Mouse (Mus musculus): ENCODE measurements around the gene Bmp6. TPM values are rescaled to one million over a fixed set of nuclear protein-coding genes. Genes with fewer than 3 reads are reported as not detected.

The Bmp6 gene
- total and polyA plus RNA-seq, 3 experiments = 0.05 TPM; not detected in 2

DNA sequence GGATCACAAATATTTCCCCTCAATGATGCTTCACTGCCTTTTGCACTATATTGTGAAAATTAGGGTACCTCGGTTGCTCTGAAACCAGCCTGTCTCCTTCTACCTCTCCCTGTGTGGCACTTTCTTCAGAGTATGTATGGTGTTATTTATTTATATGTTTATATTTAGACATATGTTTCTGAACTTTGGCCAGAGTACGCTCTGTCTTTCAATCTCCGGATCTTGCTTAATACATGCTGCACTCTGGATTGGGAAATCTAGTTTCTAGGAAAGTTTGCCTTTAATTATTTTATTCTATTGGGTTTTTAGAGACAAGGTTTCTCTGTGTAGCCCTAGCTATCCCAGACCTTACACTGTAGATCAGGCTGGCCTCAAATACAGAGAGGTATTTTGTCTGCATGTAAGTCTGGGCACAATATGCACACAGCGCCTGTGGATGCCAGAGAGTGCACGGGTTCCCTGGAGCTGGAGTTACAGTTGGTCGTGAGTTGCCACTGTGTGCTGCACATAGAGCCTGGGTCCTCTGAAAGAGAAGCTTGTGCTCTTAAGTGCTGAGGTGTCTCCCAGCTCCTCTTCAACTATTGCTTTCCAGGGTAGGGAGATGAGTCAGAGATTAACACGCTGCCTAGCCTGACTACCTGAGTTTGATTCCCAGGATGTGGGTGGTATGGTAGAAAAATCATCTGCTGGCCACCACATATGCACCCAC lies 194.4 kb downstream of the Bmp6 start:
- H3K9me3 ChIP-seq (replicated peaks) = no peaks in the 10 kb centered on the region
- DNase-seq (ENCODE audit: low spot score) (no peak), ATAC-seq (ENCODE audit: extremely low read depth, insufficient number of reproducible peaks, low FRiP score, poor library complexity, severe bottlenecking) (no peak)
- no peaks in the 10 kb centered on the region for H3K4me1 ChIP-seq (ENCODE audit: insufficient read depth, low read depth, low read length)
- H3K36me3 ChIP-seq (replicated peaks) = no peaks in the 10 kb centered on the region
- peaks cover 19% of the 10 kb centered on the region for H3K27me3 ChIP-seq (ENCODE audit: insufficient read depth, low read length)
- no peak for TF ChIP-seq GATA1 (IDR thresholded peaks at IDR 0.05; ENCODE audit: borderline replicate concordance, low read length)
- no peak for TF ChIP-seq TAL1 (conservative IDR thresholded peaks at IDR 0.05; ENCODE audit: low read depth, low read length)
- TF ChIP-seq POLR2AphosphoS5 (IDR thresholded peaks at IDR 0.05; ENCODE audit: insufficient replicate concordance, low read depth, low read length) = no peak
- TF ChIP-seq GATA2 (IDR thresholded peaks at IDR 0.05; ENCODE audit: borderline replicate concordance, low read depth, low read length) = no peak
- TF ChIP-seq CTCF (IDR thresholded peaks at IDR 0.05; ENCODE audit: low read depth, low read length) = no peak
- H3K4me3 ChIP-seq (ENCODE audit: low read depth, low read length) = no peak overlapping the region

GRCm38 (mm10) chr13:38543455-38544125 lies 198.7 kb downstream of the Bmp6 start:
- Histone ChIP-seq H3K36me3 (replicated peaks) (no peaks in the 10 kb centered on the region), H3K4me1 (ENCODE audit: insufficient read depth, low read depth, low read length) (no peaks in the 10 kb centered on the region), H3K4me3 (ENCODE audit: low read depth, low read length) (no peak overlapping the region), H3K27me3 (ENCODE audit: insufficient read depth, low read length) (peaks cover 7% of the 10 kb centered on the region; the same call in 1 of the 2 replicates), H3K9me3 (replicated peaks) (no peaks in the 10 kb centered on the region)
- ATAC-seq (ENCODE audit: extremely low read depth, insufficient number of reproducible peaks, low FRiP score, poor library complexity, severe bottlenecking) (no peak), DNase-seq (ENCODE audit: low spot score) (no peak)
- no peak for TF ChIP-seq TAL1 (conservative IDR thresholded peaks at IDR 0.05; ENCODE audit: low read depth, low read length)

- Histone ChIP-seq H3K36me3 (replicated peaks) (no peaks in the 10 kb centered on the region), H3K27me3 (ENCODE audit: insufficient read depth, low read length) (peaks cover 6% of the 10 kb centered on the region), H3K4me3 (ENCODE audit: low read depth, low read length) (no peak overlapping the region), H3K4me1 (ENCODE audit: insufficient read depth, low read depth, low read length) (no peaks in the 10 kb centered on the region), H3K9me3 (replicated peaks) (no peaks in the 10 kb centered on the region)
- ATAC-seq (ENCODE audit: extremely low read depth, insufficient number of reproducible peaks, low FRiP score, poor library complexity, severe bottlenecking) = no peak
- TF ChIP-seq POLR2AphosphoS5 (IDR thresholded peaks at IDR 0.05; ENCODE audit: insufficient replicate concordance, low read depth, low read length) (no peak), GATA1 (IDR thresholded peaks at IDR 0.05; ENCODE audit: borderline replicate concordance, low read length) (no peak)
- DNase-seq (ENCODE audit: low spot score) = no peak
Observed at GRCm38 (mm10) chr13:38544769-38545445, 200.0 kb downstream of the Bmp6 start.

DNA sequence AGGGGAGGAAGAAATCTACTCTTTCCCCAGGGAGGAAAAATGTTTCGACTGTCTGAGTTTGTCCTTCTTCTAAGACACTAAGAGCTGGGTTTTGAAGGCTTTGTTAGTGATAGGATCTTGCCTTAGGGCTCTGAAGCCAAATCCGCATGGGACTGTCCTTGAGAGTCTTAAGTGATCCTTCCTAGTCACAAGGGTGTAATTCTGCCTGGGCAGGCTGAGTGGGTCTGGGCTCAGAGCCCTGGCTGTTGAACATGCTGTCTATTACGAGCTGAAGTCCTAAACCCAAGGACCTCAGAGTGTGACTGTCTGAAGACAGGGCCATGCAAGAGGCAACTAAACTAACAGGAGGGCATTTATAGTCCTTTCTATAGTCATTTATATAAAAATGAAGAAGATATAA lies 200.6 kb downstream of the Bmp6 start:
- H3K4me3 ChIP-seq (ENCODE audit: low read depth, low read length) = no peak overlapping the region
- H3K4me1 ChIP-seq (ENCODE audit: insufficient read depth, low read depth, low read length) = no peaks in the 10 kb centered on the region
- no peaks in the 10 kb centered on the region for H3K9me3 ChIP-seq (replicated peaks)
- H3K36me3 ChIP-seq (replicated peaks) = no peaks in the 10 kb centered on the region
- TF ChIP-seq TAL1 (conservative IDR thresholded peaks at IDR 0.05; ENCODE audit: low read depth, low read length) (no peak), GATA2 (IDR thresholded peaks at IDR 0.05; ENCODE audit: borderline replicate concordance, low read depth, low read length) (no peak)
- peaks cover 6% of the 10 kb centered on the region for H3K27me3 ChIP-seq (ENCODE audit: insufficient read depth, low read length)
- no peak for ATAC-seq (ENCODE audit: extremely low read depth, insufficient number of reproducible peaks, low FRiP score, poor library complexity, severe bottlenecking)
- no peak for DNase-seq (ENCODE audit: low spot score)

DNA sequence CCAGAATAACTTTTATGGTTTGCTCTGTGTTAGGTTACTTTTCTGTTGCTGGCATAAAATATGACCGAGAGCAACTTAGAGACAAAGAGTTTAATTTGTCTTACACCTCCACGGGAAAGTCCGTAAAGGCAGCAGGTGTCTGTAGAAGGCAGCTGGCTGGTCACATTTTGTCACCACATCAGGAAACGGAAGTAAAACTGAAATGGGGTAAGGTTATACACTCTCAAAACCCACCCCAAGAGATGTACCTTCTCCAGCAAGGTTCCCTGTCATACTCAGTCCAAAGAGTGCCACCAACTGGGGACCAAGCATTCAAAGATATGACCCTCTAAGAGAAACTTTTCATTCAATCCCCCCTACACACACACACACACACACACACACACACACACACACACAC lies 201.8 kb downstream of the Bmp6 start:
- DNase-seq (ENCODE audit: low spot score) (no peak), ATAC-seq (ENCODE audit: extremely low read depth, insufficient number of reproducible peaks, low FRiP score, poor library complexity, severe bottlenecking) (no peak)
- H3K4me3 ChIP-seq (ENCODE audit: low read depth, low read length) = no peak overlapping the region
- TF ChIP-seq GATA1 (IDR thresholded peaks at IDR 0.05; ENCODE audit: borderline replicate concordance, low read length) = no peak
- H3K4me1 ChIP-seq (ENCODE audit: insufficient read depth, low read depth, low read length) = no peaks in the 10 kb centered on the region
- H3K9me3 ChIP-seq (replicated peaks) = no peaks in the 10 kb centered on the region
- H3K36me3 ChIP-seq (replicated peaks) = no peaks in the 10 kb centered on the region
- H3K27me3 ChIP-seq (ENCODE audit: insufficient read depth, low read length) = peaks cover 5% of the 10 kb centered on the region

DNA sequence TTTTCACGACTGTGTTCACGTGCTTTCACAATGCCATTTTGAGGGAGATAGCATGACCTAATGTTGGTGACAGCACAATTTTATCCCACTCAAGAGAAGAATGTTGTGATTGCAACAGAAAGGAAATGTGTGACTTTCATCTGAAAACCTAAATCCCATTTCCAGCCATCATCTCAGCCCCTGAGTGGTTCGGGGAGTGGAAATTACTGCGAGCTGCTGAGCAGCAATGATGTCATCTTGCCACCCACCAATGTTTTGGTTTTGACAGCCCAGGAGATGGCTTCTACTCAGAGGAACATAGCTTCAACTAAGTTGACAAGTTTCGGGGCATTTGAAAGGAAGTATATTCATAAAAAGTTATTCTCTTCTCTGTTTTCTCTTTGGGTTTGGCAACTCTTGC lies 202.8 kb downstream of the Bmp6 start:
- no peak for DNase-seq (ENCODE audit: low spot score)
- TF ChIP-seq CTCF (IDR thresholded peaks at IDR 0.05; ENCODE audit: low read depth, low read length) (no peak), POLR2AphosphoS5 (IDR thresholded peaks at IDR 0.05; ENCODE audit: insufficient replicate concordance, low read depth, low read length) (no peak), GATA2 (IDR thresholded peaks at IDR 0.05; ENCODE audit: borderline replicate concordance, low read depth, low read length) (no peak), GATA1 (IDR thresholded peaks at IDR 0.05; ENCODE audit: borderline replicate concordance, low read length) (no peak), TAL1 (conservative IDR thresholded peaks at IDR 0.05; ENCODE audit: low read depth, low read length) (no peak)

More for the DNA sequence above, 202.8 kb downstream of the Bmp6 start:
- Histone ChIP-seq H3K27me3 (ENCODE audit: insufficient read depth, low read length) (peaks cover 2% of the 10 kb centered on the region; the same call in 1 of the 2 replicates), H3K9me3 (replicated peaks) (no peaks in the 10 kb centered on the region), H3K36me3 (replicated peaks) (no peaks in the 10 kb centered on the region), H3K4me3 (ENCODE audit: low read depth, low read length) (no peak overlapping the region), H3K4me1 (ENCODE audit: insufficient read depth, low read depth, low read length) (no peaks in the 10 kb centered on the region)
- ATAC-seq (ENCODE audit: extremely low read depth, insufficient number of reproducible peaks, low FRiP score, poor library complexity, severe bottlenecking) = no peak

Measured in G1E (cell line).